Mouse (Mus musculus): ENCODE measurements at regions not wholly inside any gene's neighbourhood (a gene's known extent, or its start where the extent isn't known, plus 50 kb on each side); places are given as distances from the start of the nearest gene placed in this dataset.

DNA sequence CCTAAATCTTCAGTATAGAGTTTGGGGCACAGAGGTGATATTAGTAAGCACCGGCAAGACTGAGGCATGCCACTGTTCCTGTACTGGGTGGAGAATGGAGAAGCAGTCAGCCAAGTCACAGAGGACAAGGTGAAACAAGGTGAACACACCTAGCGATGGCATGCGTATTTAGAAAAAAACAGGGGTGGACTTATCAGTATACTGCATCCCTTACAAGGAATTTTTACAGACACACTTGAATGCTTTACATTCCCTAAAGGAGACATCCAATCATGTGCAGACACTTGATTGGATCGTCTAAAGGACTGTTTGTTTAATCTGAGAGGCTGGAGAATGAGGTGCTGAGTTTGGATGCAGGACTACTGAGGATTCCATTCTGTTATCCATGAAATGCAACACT, 1893.4 kb upstream of the Lrrc6 start:
- no peak overlapping the region for H3K4me3 ChIP-seq (ENCODE audit: low read length)
- TF ChIP-seq CTCF (IDR thresholded peaks at IDR 0.05; ENCODE audit: low read depth): no peak
- no peak overlapping the region for H3K9ac ChIP-seq (replicated peaks; ENCODE audit: low read length)
- no peaks in the 10 kb centered on the region for H3K9me3 ChIP-seq (ENCODE audit: low read length)
- H3K27me3 ChIP-seq (ENCODE audit: insufficient read depth, low read length): no peaks in the 10 kb centered on the region
- H3K4me1 ChIP-seq (ENCODE audit: insufficient read depth, low read length): no peaks in the 10 kb centered on the region
- ATAC-seq (no peak), DNase-seq (ENCODE audit: low spot score) (no peak)
- no peak overlapping the region for H3K27ac ChIP-seq
- H3K4me2 ChIP-seq (ENCODE audit: low read depth, low read length): no peak overlapping the region
- WGBS: 89% methylated on average over 4 of the region's 4 CpGs
- H3K36me3 ChIP-seq (ENCODE audit: insufficient read depth, low read length): no peaks in the 10 kb centered on the region

DNA sequence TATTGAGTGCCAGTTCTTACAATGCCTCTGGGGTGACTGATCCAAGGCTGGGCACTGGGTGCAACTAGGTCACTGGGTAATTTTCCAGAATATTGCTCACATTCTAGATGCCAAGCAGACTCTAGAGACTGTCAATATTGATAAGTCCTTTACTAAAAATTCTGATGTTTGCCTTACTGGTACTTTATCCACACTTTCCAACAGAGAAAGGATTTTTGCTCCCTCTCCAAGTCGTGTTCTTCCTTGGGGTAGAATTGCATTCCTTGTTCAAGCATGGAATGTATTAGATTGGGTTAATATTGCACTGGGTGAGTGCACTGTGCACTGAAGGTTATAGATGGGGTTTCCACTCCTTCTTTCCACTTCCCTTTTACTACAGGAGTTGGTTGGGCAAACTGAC, 1891.0 kb upstream of the Lrrc6 start:
- Histone ChIP-seq H3K4me2 (ENCODE audit: low read depth, low read length) (no peak overlapping the region), H3K9ac (replicated peaks; ENCODE audit: low read length) (no peak overlapping the region), H3K27me3 (ENCODE audit: insufficient read depth, low read length) (no peaks in the 10 kb centered on the region), H3K27ac (no peak overlapping the region), H3K4me1 (ENCODE audit: insufficient read depth, low read length) (no peaks in the 10 kb centered on the region), H3K9me3 (ENCODE audit: low read length) (no peaks in the 10 kb centered on the region), H3K36me3 (ENCODE audit: insufficient read depth, low read length) (no peaks in the 10 kb centered on the region), H3K4me3 (ENCODE audit: low read length) (no peak overlapping the region)
- 52% methylated on average over 1 of the region's 1 CpGs for WGBS
- ATAC-seq (no peak), DNase-seq (ENCODE audit: low spot score) (no peak)
- no peak for TF ChIP-seq CTCF (IDR thresholded peaks at IDR 0.05; ENCODE audit: low read depth)

DNA sequence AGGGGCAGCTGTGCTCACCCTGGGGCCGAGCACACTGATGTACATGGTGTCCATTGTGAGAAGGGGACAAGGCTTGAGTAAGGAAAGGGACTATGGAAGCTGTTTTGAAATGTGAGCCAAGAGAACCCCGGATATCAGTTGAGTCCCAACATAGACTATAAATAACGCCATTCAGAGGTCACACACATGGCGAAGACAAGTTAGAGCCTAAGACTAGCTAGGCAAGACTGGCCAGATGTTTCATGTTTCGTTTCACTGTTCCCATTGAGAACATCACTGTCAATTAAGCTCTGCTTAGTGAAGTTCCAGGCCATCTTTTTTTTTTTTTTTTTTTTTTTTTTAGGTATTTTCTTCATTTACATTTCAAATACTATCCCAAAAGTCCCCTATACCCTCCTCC, 1889.1 kb upstream of the Lrrc6 start:
- no peak for TF ChIP-seq CTCF (IDR thresholded peaks at IDR 0.05; ENCODE audit: low read depth)
- H3K27me3 ChIP-seq (ENCODE audit: insufficient read depth, low read length): no peaks in the 10 kb centered on the region
- H3K4me3 ChIP-seq (ENCODE audit: low read length): no peak overlapping the region
- H3K4me2 ChIP-seq (ENCODE audit: low read depth, low read length): no peak overlapping the region
- no peaks in the 10 kb centered on the region for H3K36me3 ChIP-seq (ENCODE audit: insufficient read depth, low read length)
- no peaks in the 10 kb centered on the region for H3K4me1 ChIP-seq (ENCODE audit: insufficient read depth, low read length)
- DNase-seq (ENCODE audit: low spot score) (no peak), ATAC-seq (no peak)
- H3K9ac ChIP-seq (replicated peaks; ENCODE audit: low read length): no peak overlapping the region
- no peaks in the 10 kb centered on the region for H3K9me3 ChIP-seq (ENCODE audit: low read length)
- 89% methylated on average over 5 of the region's 5 CpGs for WGBS
- no peak overlapping the region for H3K27ac ChIP-seq

DNA sequence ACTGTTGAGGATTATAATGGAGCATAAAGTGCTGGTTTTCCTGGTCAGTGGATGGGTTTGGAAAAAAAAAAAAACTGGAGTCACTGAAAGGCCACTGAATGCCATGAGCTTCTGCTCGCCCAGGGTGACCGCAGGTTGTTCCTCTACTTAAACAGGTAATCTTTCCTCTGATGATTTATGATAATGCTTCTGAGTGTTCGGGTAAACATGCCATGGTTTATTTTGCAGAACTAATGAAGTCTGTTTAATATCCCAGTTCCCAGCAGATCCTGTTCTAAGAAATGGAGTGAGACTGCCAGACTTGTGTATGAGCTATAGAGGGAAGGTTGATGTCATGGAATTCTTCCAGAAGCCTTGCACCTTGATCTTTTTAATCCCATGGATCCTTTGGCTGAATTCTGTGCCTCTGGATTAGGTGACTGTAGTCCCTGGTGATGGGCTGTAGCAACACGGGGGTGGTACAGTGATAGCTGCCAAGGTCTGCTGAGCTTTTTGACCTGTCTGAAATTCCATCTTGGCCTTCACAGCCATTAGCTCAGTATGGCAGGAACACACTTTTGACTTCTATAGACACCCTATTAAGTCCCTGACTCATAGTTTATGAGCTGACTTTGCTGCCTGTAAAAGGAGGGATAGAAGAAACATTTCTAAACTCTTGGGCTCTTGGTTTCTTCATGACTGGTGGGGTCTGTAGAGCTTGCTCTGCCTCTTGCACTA, 1886.8 kb upstream of the Lrrc6 start:
- no peak overlapping the region for H3K9ac ChIP-seq (replicated peaks; ENCODE audit: low read length)
- H3K4me3 ChIP-seq (ENCODE audit: low read length): no peak overlapping the region
- H3K27me3 ChIP-seq (ENCODE audit: insufficient read depth, low read length): no peaks in the 10 kb centered on the region
- no peak for ATAC-seq
- no peaks in the 10 kb centered on the region for H3K36me3 ChIP-seq (ENCODE audit: insufficient read depth, low read length)
- WGBS: 88% methylated on average over 4 of the region's 4 CpGs
- H3K27ac ChIP-seq: no peak overlapping the region
- H3K9me3 ChIP-seq (ENCODE audit: low read length): no peaks in the 10 kb centered on the region
- DNase-seq (ENCODE audit: low spot score): no peak
- TF ChIP-seq CTCF (IDR thresholded peaks at IDR 0.05; ENCODE audit: low read depth): no peak
- H3K4me2 ChIP-seq (ENCODE audit: low read depth, low read length): no peak overlapping the region
- no peaks in the 10 kb centered on the region for H3K4me1 ChIP-seq (ENCODE audit: insufficient read depth, low read length)

DNA sequence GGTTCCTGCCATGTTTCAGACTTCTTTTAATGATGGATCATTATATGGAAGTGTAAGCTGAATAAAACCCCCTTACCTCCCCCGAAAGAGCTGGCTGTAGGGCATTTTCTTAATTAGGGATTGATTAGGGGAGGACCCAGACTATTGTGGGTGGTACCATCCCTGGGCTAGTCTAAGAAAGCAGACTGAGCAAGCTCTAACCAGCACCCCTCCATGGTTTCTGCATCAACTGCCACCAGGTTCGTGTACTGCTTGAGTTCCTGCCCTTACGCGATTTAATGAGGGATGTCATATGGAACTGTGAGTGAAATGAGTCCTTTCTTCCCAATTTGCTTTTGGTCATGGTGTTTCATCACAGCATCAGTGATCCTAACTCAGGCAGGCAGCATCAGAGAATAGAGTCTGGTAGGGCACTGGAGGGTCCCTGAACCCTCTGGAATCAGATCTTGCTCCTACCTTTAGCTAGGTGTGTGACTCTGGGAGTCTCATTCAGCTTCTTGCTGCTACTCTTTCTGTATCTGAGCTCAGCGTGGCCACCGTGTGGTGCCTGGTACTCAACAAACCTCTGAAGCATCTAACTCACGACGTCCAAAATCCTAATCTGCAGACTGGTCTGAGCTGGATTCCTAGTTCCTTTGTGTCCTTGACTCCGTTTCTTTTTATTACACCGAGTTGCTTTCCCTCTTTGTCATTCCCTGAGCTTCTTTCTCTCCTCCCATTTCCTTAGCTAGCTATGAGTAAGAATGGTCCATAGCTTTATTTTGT, 1884.0 kb upstream of the Lrrc6 start:
- Histone ChIP-seq H3K4me3 (ENCODE audit: low read length) (no peak overlapping the region), H3K9me3 (ENCODE audit: low read length) (no peaks in the 10 kb centered on the region), H3K27ac (no peak overlapping the region), H3K27me3 (ENCODE audit: insufficient read depth, low read length) (no peaks in the 10 kb centered on the region), H3K9ac (replicated peaks; ENCODE audit: low read length) (no peak overlapping the region), H3K4me2 (ENCODE audit: low read depth, low read length) (no peak overlapping the region), H3K4me1 (ENCODE audit: insufficient read depth, low read length) (no peaks in the 10 kb centered on the region), H3K36me3 (ENCODE audit: insufficient read depth, low read length) (no peaks in the 10 kb centered on the region)
- TF ChIP-seq CTCF (IDR thresholded peaks at IDR 0.05; ENCODE audit: low read depth): 0 out of 2 replicates have a peak, but pooled peaks have one; percentile 1
- DNase-seq (ENCODE audit: low spot score): no peak
- no peak for ATAC-seq
- WGBS: 63% methylated on average over 10 of the region's 10 CpGs

DNA sequence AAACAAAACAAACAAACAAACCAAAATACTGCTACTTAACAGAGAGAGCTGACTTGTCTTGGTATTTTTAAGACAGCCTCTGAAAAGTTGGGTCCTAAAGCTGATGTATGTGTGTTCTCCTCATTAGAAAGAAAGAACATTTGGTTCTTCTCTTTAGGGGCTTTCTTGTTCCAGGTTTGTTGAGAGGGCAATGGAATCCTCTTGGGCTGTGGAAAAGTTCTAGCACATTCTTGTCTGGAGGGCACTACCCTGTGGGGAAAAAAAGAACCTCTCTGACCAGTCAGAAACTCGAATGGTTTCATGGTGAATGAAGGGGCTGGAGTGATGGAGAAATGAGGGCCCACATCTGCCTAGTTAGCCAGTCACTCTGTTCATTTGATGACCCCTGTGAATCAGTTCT, 1874.5 kb upstream of the Lrrc6 start:
- WGBS: 69% methylated on average over 1 of the region's 1 CpGs
- H3K36me3 ChIP-seq (ENCODE audit: insufficient read depth, low read length): no peaks in the 10 kb centered on the region

DNA sequence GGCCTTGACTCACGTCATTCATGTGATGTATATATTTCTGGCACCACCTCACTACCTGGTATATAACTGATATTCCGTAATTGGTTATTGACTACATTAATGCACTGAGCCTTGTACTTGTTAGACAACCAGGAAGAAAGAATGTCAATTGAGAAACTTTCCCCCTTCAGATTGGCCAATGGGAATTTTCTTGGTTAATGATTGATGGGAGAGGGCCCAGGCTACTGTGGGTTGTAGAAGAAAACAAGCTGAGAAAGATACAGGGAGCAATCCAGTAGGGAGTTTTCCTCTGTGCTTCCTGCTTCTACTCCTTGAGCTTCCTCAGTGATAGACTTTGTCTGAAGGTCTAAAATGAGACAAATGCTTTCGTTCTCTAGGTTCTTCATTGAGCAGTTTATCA, 1866.1 kb upstream of the Lrrc6 start:
- Histone ChIP-seq H3K4me1 (ENCODE audit: insufficient read depth, low read length) (0 out of 2 replicates have a peak, but pooled peaks cover 2% of the 10 kb centered on the region), H3K36me3 (ENCODE audit: insufficient read depth, low read length) (no peaks in the 10 kb centered on the region), H3K4me2 (ENCODE audit: low read depth, low read length) (no peak overlapping the region), H3K4me3 (ENCODE audit: low read length) (no peak overlapping the region), H3K27me3 (ENCODE audit: insufficient read depth, low read length) (no peaks in the 10 kb centered on the region), H3K9me3 (ENCODE audit: low read length) (no peaks in the 10 kb centered on the region), H3K9ac (replicated peaks; ENCODE audit: low read length) (no peak overlapping the region), H3K27ac (no peak overlapping the region)
- DNase-seq (ENCODE audit: low spot score) (no peak), ATAC-seq (no peak)
- no peak for TF ChIP-seq CTCF (IDR thresholded peaks at IDR 0.05; ENCODE audit: low read depth)
- 84% methylated on average over 3 of the region's 3 CpGs for WGBS

More for the DNA sequence above, 1874.5 kb upstream of the Lrrc6 start:
- H3K9me3 ChIP-seq (ENCODE audit: low read length): no peaks in the 10 kb centered on the region
- H3K27ac ChIP-seq: no peak overlapping the region
- no peak for DNase-seq (ENCODE audit: low spot score)
- no peak for ATAC-seq
- TF ChIP-seq CTCF (IDR thresholded peaks at IDR 0.05; ENCODE audit: low read depth): no peak
- H3K4me3 ChIP-seq (ENCODE audit: low read length): no peak overlapping the region
- no peak overlapping the region for H3K9ac ChIP-seq (replicated peaks; ENCODE audit: low read length)
- H3K27me3 ChIP-seq (ENCODE audit: insufficient read depth, low read length): no peaks in the 10 kb centered on the region
- no peak overlapping the region for H3K4me2 ChIP-seq (ENCODE audit: low read depth, low read length)
- no peaks in the 10 kb centered on the region for H3K4me1 ChIP-seq (ENCODE audit: insufficient read depth, low read length)

Measured in hindbrain, postnatal 0 days (tissue).